Mouse (Mus musculus) adrenal gland, adult (tissue): ENCODE measurements around the gene Zfp458.
"Not testable (repeated sequence)": the region's sequence is repeated elsewhere in the genome, so short reads cannot be mapped to it uniquely, and the experiment has no call there.

Experiments used
- DNase-seq, 2 experiments: peaks; one replicate each; pipeline ENCODE4 v3.0.0; 2022 to 2023; ENCODE audit warnings: low spot score in 1 of 2; ENCODE audit not compliant: inconsistent age in 2 of 2

The Zfp458 gene

DNA sequence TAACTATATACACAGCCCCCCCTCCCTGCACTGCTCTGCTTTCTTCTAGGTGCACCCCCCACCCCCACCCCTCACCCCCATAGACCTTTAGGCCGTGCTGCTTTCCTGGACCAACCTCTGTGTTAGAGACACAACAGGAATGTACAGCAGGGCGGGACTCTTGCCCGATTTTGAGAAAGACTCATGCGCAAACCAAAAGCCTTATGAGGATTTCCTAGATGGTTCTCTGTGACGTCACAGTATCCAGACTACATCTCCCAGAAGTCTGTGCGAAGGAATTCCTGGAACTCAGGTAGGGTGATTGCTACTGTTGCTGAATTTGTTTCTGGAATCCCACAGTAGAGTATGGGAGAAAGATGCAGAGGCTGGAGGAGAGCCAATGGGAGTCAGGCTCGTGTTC is at the start of gene Zfp458:
Gene Zfp458 (minus strand): TSS at position 153 of the 400 bp plus-strand sequence.
- DNase-seq, result no peak

DNA sequence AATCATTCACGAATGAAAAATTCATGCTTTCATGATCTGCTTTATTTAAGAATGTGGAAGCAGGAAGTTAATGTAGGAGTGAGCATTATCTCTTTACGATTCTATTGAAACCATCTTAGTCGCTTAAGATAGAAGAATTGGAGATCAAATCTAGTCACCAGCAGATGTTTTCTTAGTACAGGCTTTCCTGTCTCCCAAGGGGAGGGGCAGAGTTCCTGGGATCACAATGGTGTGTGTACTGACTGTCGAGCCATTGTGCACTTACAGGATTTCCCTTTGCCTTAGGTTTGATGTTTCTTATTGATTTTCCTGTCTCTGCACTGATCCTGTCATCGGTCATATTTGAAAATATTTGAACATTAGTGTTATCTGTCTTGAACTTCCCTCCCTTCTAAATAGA is 28.5 kb upstream of the Zfp458 start:
- no peak for DNase-seq

DNA sequence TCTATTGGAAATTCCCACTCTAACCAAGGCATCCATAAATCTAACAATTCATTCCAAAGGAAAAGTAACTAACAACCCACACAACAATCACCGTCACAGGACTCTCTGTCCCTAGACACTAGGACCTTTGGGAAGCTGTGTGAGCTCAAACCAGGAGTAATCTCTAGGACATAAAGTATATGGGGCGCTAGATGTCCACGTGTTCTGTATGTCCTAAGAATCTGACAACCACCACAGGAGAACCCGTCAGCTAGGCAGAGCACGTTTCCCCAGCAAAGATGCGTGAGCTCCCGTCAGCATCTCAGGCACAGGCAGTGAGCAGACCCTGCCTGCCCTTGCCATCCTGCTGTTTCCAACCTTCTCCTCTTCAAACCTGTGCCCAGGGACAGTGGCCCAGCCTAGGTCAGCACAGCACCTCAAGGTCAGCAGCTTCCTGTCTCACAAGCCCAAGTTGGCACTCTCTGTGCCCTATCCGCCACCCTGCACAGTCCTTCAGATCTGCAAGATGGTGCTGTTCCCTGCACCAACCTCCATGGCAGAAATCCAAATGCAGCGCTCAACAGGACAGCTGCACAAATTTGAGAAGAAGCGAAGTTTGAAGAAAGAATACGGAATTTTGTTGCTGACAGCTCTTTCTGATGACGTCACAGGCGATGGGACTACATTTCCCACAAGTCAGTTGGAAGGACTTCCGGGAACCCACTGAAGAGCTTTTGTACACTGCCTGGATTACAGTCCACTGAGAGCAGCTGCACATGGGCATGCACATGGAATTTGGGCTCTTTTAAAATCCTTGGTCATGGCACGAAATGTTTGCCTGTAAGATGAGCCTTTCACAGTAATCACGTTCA is 27.8 kb upstream of the Zfp458 start, which contains the start of gene Zfp457:
Gene Zfp457 (minus strand): TSS at position 664 of the 851 bp plus-strand sequence.
- peak; percentile 89 to 97 for DNase-seq

DNA sequence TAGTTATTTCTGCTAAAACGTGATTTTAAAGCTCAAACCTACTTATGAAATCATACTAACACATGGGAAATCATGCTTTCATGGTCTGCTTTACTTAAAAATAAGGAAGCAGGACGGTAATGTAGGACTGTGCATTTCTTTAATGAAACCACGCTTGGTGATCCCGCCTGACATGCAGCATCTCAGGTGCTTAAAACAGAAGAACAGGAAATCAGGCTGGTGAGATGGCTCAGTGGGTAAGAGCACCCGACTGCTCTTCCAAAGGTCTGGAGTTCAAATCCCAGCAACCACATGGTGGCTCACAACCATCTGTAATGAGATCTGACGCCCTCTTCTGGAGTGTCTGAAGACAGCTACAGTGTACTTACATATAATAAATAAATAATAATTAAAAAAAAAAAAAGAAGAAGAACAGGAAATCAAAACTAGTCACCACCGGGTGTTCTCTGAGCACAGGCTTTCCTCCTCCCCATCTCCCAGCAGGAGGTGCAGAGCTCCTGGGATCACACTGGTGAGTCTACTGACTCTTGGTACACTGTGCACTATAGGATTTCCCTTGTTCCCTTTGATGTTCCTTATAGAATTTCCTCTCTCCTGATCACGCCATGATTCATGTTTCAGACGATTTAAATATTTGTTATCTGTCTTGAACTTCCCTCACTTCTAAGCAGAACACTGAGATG is 8.7 kb downstream of the Zfp458 start:
- DNase-seq, result not testable (repeated sequence)

DNA sequence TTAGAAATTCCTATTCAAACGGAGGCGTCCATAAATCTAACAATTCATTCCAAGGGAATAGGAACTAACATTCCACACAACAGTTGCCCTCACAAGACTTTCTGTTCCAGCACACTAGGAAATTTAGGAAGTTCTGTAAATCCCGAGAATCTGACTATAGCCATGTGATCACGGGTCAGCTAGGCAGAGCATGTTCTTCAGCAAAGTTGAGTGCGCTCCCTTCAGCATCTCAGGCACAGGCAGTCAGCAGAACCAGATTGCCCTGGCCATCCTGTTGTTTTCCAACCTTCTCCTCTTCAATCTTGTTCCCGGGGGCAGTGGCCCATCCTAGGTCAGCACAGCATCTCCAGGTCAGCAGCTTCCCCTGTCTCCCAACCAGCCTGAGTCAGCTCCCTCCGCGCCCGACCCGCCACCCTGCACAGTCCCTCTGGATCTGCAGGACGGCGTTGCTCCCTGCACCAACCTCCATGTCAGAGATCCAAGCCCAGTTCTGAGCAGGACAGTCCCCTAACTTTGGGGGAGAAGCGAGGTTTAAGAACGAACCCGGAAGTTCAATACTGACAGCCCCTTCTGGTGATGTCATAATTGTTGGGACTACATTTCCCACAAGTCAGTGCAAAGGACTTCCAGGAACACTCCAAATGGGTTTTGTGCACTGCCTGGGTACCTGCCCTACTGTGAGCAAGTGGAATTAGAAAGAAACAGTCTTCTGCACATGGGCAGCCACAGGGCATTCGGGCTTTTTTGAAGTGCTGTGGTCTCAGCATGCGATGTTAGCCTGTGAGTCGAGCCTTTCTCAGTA is 9.5 kb downstream of the Zfp458 start:
- DNase-seq, result peak; percentile 72 to 95

DNA sequence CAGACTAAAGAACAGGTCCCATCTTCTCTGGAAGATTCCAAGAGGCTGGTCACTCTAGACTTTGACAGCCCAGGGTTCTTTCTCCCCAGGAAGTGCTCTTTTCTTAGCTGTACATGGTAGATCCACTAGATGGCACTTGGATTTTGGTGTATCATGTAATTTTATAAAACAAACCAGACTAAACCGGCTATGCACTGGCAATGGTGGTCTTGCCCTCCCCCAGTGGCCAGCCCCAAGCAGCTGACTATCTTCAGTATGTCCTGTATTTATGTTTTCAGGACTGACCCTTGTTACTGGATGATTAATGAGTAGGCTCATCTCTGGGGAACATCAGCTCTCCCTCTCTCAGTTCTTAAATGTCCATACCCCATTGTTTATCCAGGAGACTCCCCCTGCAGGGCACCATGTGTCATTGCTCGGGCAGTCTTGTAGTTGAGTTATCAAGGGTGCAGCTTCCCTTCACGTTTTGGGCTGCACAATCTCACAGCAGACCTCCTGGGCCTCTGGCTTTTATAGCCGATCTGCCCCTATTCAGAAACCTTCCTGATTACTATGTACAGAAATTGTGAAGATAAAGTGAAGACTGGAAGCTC is 64.2 kb downstream of the Zfp458 start:
- DNase-seq, result peak in 1 of 2 experiments; percentile 25
